ENCODE assay signal across 8 mouse cellular contexts in the genomic region with DNA sequence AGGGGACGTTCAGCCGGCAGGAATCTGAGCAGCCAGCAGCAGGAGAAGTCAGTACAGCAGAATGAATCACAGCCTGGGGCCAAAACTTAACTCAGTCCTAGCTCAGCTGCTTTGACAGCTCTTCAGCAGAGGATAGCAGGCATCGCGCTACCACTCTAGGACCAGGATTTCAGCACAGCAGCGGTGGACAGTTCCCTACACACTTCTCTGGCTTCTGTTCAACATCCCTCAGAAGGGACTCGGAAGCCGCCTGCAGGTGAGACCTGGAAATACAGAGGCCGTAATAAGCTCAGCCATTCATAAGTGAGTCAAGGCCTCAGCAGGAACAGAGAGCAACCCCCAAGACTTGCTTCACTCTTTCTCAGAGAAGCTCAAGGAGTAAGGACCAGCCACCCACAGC.
DNase-seq lines count a peak whose midpoint lies in the region; ATAC-seq and TF ChIP-seq lines count a peak whose summit lies in the region.

No protein-coding gene starts in this region.

- peak; percentile 67 to 91 for DNase-seq in adrenal gland, adult (ENCODE audit: inconsistent age in 2 of 2, low spot score in 1 of 2)
- peak; percentile 93 for DNase-seq in embryo, embryonic 10.5 days (ENCODE audit: low spot score)
- DNase-seq in heart, adult 9 months (ENCODE audit: low spot score in 2 of 2): peak; percentile 12 to 48
- peak in 1 of 2 experiments; percentile 40 for DNase-seq in layer of hippocampus, adult 2 months (ENCODE audit: low spot score in 2 of 2)
- DNase-seq in lung, postnatal 36 days: peak; percentile 80
- peak; percentile 57 for DNase-seq in right cerebral cortex, postnatal 4 days

- H3K4me3 ChIP-seq in E14TG2a.4 (replicated peaks; ENCODE audit: low read length): no peak overlapping the region
- no peak overlapping the region for H3K4me3 ChIP-seq in layer of hippocampus, adult 2 months

- peak; percentile 90 for TF ChIP-seq CTCF in E14TG2a.4 (conservative IDR thresholded peaks at IDR 0.05; ENCODE audit: low read length)
- peak; percentile 87 for TF ChIP-seq CTCF in layer of hippocampus, adult 2 months (conservative IDR thresholded peaks at IDR 0.05)

- no peaks in the 10 kb centered on the region for H3K4me1 ChIP-seq in E14TG2a.4 (replicated peaks; ENCODE audit: low read depth, low read length)

- ATAC-seq in erythroid progenitor cell, adult 5-6 weeks (replicated peaks; ENCODE audit: low FRiP score, poor library complexity, severe bottlenecking): no peak

- no peak overlapping the region for H3K27ac ChIP-seq in layer of hippocampus, adult 2 months

- H3K9me3 ChIP-seq in E14TG2a.4 (ENCODE audit: low read length): no peaks in the 10 kb centered on the region

- H3K27me3 ChIP-seq in E14TG2a.4 (ENCODE audit: insufficient read depth, low read length): peaks cover 18% of the 10 kb centered on the region

- H3K36me3 ChIP-seq in E14TG2a.4 (ENCODE audit: insufficient read depth, low read length): no peaks in the 10 kb centered on the region
